Mouse (Mus musculus): ENCODE measurements around the gene Cbarp. TPM values are rescaled to one million over a fixed set of nuclear protein-coding genes. Genes with fewer than 3 reads are reported as not detected.
A peak's percentile ranks its signal among the peaks of the same experiment; 100 is the strongest.

The Cbarp gene
- polyA plus RNA-seq, 1 experiment from 2014 or later = 93.0 TPM

GRCm38 (mm10) chr10:80115290-80115943 lies 25.2 kb downstream of the Cbarp start, which contains the start of gene Stk11:
Gene Stk11 (plus strand): TSS chr10:80115803.
- Histone ChIP-seq H3K4me3 (replicated peaks) (peak within 1 kb of the TSS; percentile 94), H3K36me3 (peaks cover 12% of the 10 kb centered on the region; the same call in 1 of the 2 replicates), H3K9ac (replicated peaks) (peak within 1 kb of the TSS; percentile 86), H3K27me3 (replicated peaks) (0 out of 2 replicates have a peak, but pooled peaks cover under 1% of the 10 kb centered on the region), H3K9me3 (replicated peaks) (no peaks in the 10 kb centered on the region), H3K4me2 (peak within 1 kb of the TSS; percentile 93), H3K27ac (replicated peaks) (peak within 1 kb of the TSS; percentile 90), H3K4me1 (peaks cover 49% of the 10 kb centered on the region)
- under 1% methylated on average over 68 of the region's 70 CpGs for WGBS
- ATAC-seq (ENCODE audit: low FRiP score) = peak; percentile 97

DNA sequence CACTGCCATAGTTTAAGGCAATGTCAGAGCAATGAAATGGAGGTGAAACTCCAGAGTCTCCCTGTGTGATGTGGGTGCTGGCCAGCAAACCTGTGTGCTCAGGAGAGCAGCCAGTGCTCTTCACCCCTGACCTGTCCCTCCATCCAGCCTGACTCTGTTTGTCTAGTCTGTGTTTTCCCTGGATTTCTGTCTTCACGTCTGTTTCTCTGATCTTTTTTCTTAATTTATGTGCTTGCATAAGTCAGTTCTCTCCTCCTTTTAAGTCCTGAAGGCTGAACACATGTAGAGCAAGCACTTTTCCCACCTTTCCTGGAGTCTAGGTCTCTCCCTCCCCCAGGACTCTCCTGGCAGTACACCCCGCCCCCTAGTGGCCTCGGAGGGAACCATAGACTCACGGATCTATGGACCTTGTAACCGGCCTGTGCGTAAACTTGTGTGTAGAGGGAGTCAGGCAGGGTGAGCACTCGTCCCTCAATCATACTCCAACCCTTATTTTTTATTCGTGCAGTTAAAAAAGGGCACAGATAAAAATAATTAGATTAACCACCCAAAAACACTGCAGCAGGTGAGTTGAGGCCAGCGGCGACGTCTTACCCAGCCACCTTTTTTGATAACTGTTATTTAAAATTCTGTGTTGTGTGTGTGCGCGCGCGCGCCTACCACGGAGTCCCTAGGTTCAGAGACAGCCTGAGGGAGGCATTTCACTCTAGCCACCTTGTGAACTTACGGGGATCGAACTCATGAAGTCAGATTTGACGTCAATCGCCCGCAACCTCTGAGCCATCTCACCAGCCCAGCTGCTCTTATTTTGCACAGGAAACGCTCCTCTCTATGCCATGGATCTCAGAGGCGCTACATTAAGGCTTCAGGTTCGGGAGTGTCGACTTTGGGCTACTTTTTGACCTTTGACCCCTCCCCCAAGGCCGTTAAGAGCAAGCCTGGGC lies 26.0 kb downstream of the Cbarp start:
- peak overlapping the region; percentile 86 for H3K27ac ChIP-seq (replicated peaks)
- H3K4me1 ChIP-seq = peaks cover 41% of the 10 kb centered on the region
- H3K4me2 ChIP-seq = peak overlapping the region; percentile 93
- H3K4me3 ChIP-seq (replicated peaks) = peak overlapping the region; percentile 94
- H3K36me3 ChIP-seq = peaks cover 8% of the 10 kb centered on the region; the same call in 1 of the 2 replicates
- WGBS = 3% methylated on average over 27 of the region's 27 CpGs
- H3K9me3 ChIP-seq (replicated peaks) = no peaks in the 10 kb centered on the region
- ATAC-seq (ENCODE audit: low FRiP score) = peak; percentile 44; the same call in 1 of the 2 replicates
- peak overlapping the region; percentile 43 for H3K9ac ChIP-seq (replicated peaks)
- H3K27me3 ChIP-seq (replicated peaks) = 0 out of 2 replicates have a peak, but pooled peaks cover 2% of the 10 kb centered on the region

DNA sequence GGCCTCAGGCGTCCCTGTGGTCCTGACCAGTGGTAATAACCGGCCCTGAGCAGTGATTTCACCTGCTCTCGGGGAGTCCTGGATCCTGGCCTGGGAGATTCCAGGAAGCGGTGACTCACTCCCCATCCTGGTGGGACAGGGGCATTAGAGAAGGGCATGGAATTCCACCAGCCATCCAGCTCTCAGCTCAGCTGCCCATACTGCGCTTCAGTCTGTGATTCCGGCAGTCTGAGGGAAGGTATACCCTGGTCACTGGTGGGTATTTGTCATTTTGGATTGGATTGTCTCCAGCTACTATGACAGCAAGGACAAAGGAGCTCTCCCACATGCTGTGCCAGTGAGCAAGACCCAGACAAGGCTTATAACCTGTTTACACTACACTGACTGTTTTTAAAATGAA lies 33.0 kb downstream of the Cbarp start:
- peaks cover 4% of the 10 kb centered on the region; the same call in 1 of the 2 replicates for H3K4me1 ChIP-seq
- no peak overlapping the region for H3K4me2 ChIP-seq
- no peaks in the 10 kb centered on the region for H3K9me3 ChIP-seq (replicated peaks)
- no peak overlapping the region for H3K4me3 ChIP-seq (replicated peaks)
- H3K27ac ChIP-seq (replicated peaks) = no peak overlapping the region
- 61% methylated on average over 6 of the region's 6 CpGs for WGBS
- no peak for ATAC-seq (ENCODE audit: low FRiP score)
- H3K36me3 ChIP-seq = no peaks in the 10 kb centered on the region
- H3K9ac ChIP-seq (replicated peaks) = no peak overlapping the region
- 0 out of 2 replicates have a peak, but pooled peaks cover 2% of the 10 kb centered on the region for H3K27me3 ChIP-seq (replicated peaks)

GRCm38 (mm10) chr10:80105926-80106325 lies 34.7 kb downstream of the Cbarp start:
- peaks cover 17% of the 10 kb centered on the region for H3K4me1 ChIP-seq
- H3K4me3 ChIP-seq (replicated peaks) = no peak overlapping the region
- H3K9me3 ChIP-seq (replicated peaks) = no peaks in the 10 kb centered on the region
- 0 out of 2 replicates have a peak, but pooled peaks cover 2% of the 10 kb centered on the region for H3K27me3 ChIP-seq (replicated peaks)
- no peak overlapping the region for H3K4me2 ChIP-seq
- no peaks in the 10 kb centered on the region for H3K36me3 ChIP-seq
- ATAC-seq (ENCODE audit: low FRiP score) = no peak
- H3K27ac ChIP-seq (replicated peaks) = no peak overlapping the region
- 70% methylated on average over 5 of the region's 5 CpGs for WGBS
- no peak overlapping the region for H3K9ac ChIP-seq (replicated peaks)

DNA sequence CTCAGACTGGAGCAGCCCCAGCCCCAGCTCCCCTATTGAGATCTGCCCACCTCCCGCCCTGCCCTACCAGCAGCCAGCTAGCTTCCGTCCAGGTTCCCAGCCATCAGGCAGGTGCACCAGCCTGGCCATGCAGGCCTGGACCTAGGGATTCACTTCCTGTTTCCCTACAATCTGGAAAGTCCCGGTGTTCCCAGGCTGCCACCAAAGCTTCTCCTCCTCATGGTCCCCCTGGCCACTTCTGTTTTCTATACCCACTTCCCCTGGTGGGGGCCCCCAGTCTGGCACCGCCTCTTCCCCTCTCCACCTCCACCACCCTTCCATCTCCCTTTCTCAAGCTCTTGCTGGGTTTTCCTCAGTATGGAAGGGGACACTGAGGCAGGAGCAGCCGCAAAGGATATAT lies 35.2 kb downstream of the Cbarp start, which contains the start of gene Sbno2:
TSS of gene Sbno2 (minus strand) at position 112 of the 400 bp plus-strand sequence.
- Histone ChIP-seq H3K27me3 (replicated peaks) (0 out of 2 replicates have a peak, but pooled peaks cover 2% of the 10 kb centered on the region), H3K4me2 (no peak within 1 kb of the TSS), H3K4me1 (peaks cover 22% of the 10 kb centered on the region), H3K9me3 (replicated peaks) (no peaks in the 10 kb centered on the region), H3K9ac (replicated peaks) (no peak within 1 kb of the TSS), H3K36me3 (no peaks in the 10 kb centered on the region), H3K4me3 (replicated peaks) (no peak within 1 kb of the TSS), H3K27ac (replicated peaks) (no peak within 1 kb of the TSS)
- ATAC-seq (ENCODE audit: low FRiP score) = no peak
- WGBS = 66% methylated on average over 5 of the region's 5 CpGs

DNA sequence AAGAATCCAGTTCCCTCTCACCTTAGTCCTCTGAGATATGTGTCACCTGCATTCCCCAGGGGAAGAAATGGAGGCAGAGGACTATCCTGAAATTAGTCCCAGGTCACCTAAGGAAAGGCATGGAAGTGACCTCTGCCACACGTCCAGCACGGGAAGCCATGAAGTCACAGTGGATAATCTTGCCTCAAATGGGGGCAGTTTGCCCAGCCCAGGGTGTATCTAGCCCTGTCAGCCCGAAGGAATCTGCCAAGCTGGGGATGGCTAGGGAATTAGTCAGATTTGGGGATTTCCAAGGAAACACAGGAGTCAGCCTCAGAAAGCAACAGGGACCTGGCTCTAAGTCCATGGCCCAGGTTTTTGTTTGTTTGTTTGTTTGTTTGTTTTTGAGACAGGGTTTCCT lies 36.5 kb downstream of the Cbarp start:
- H3K36me3 ChIP-seq = no peaks in the 10 kb centered on the region
- ATAC-seq (ENCODE audit: low FRiP score) = no peak
- no peak overlapping the region for H3K27ac ChIP-seq (replicated peaks)
- 78% methylated on average over 3 of the region's 3 CpGs for WGBS
- H3K4me1 ChIP-seq = peaks cover 34% of the 10 kb centered on the region
- H3K4me3 ChIP-seq (replicated peaks) = no peak overlapping the region
- no peak overlapping the region for H3K4me2 ChIP-seq
- H3K27me3 ChIP-seq (replicated peaks) = no peaks in the 10 kb centered on the region
- H3K9me3 ChIP-seq (replicated peaks) = no peaks in the 10 kb centered on the region
- H3K9ac ChIP-seq (replicated peaks) = no peak overlapping the region

DNA sequence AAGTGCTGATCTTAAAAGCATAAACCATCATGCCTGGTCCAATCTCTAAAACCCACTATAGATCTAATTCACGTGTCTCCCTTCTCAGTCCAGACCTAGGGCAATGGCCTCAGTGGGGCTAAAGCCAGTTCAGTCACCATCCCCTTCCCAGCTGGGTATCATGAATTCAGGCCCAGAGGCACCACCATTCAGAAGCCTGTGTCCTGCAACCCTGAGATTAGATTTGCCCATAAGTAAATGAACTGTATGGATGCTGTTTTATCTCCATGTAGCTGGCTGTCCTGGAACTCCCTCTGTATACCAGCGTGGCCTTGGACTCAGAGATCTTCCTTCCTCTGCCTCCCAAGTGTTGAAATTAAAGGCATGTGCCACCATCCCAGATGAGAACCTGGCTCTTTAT lies 37.6 kb downstream of the Cbarp start:
- ATAC-seq (ENCODE audit: low FRiP score) = no peak

DNA sequence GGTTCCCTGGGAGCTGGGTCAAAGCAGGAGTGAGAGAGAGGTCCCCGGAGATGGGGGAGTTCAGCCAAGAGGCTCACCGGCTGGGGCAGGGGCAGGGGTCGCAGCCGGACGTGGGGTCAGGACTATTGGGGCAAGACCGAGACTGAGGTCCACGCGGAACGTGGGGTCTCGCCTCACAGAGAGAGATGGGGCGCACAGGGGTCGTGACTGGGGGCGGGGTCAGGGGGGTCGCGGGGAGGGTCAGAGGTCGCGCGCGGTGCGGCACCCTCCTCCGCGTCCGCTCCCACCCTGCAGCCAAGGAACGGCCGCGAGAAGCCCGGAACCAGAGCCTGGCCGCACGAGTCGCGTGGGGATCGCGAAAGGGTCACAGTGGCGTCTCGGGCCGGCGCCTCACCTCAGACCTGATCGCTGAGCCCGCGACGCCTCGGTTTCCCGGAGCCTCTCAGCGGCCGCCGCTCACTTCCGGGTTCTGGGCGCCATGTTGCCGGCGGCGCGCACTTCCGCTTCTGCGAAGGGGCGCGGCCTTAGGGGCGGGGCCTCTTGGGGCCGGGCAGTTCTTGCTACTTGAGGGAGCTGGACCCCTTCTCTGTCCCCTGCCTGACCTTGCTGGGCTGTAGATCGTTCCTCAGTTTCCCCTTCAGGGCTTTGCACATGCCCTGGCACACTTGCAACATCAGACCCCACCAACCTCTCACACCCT lies 38.3 kb downstream of the Cbarp start:
- Histone ChIP-seq H3K9ac (replicated peaks) (peak overlapping the region; percentile 91), H3K36me3 (no peaks in the 10 kb centered on the region), H3K27ac (replicated peaks) (peak overlapping the region; percentile 79), H3K9me3 (replicated peaks) (no peaks in the 10 kb centered on the region), H3K4me1 (peaks cover 36% of the 10 kb centered on the region), H3K4me3 (replicated peaks) (peak overlapping the region; percentile 95), H3K4me2 (peak overlapping the region; percentile 93), H3K27me3 (replicated peaks) (no peaks in the 10 kb centered on the region)
- under 1% methylated on average over 58 of the region's 59 CpGs for WGBS
- peak; percentile 91 for ATAC-seq (ENCODE audit: low FRiP score)

More for the DNA sequence above, 37.6 kb downstream of the Cbarp start:
- Histone ChIP-seq H3K27ac (replicated peaks) (peak overlapping the region; percentile 79), H3K4me1 (peaks cover 35% of the 10 kb centered on the region), H3K27me3 (replicated peaks) (no peaks in the 10 kb centered on the region), H3K36me3 (no peaks in the 10 kb centered on the region), H3K9me3 (replicated peaks) (no peaks in the 10 kb centered on the region), H3K9ac (replicated peaks) (peak overlapping the region; percentile 91), H3K4me3 (replicated peaks) (no peak overlapping the region), H3K4me2 (peak overlapping the region; percentile 93)
- 89% methylated on average over 2 of the region's 2 CpGs for WGBS

DNA sequence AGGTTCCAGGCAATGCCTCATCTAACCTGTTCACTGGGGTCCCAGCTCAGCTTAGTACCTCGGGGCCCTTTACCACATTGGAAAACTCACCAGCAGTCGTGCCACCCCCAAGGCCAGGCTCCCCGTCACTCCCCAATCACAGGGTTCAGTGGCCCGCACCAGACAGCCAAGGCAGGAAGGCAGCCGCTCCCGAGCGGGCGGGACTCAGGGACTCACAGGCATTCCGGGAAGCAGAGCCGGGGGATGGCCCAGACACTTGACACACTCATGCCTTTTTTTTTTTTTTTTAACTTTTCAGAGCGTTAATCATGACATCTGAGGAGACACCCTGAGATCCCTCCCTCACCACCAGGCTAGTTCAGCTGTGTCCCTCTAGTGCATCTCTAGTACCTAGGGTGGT lies 39.7 kb downstream of the Cbarp start:
- Histone ChIP-seq H3K36me3 (no peaks in the 10 kb centered on the region), H3K4me3 (replicated peaks) (peak overlapping the region; percentile 95; the same call in 1 of the 2 replicates), H3K27me3 (replicated peaks) (no peaks in the 10 kb centered on the region), H3K9me3 (replicated peaks) (no peaks in the 10 kb centered on the region), H3K4me2 (peak overlapping the region; percentile 93), H3K9ac (replicated peaks) (no peak overlapping the region; the same call in 1 of the 2 replicates), H3K4me1 (peaks cover 38% of the 10 kb centered on the region), H3K27ac (replicated peaks) (no peak overlapping the region)
- ATAC-seq (ENCODE audit: low FRiP score) = no peak
- 70% methylated on average over 11 of the region's 11 CpGs for WGBS

GRCm38 (mm10) chr10:80098630-80099029 lies 42.0 kb downstream of the Cbarp start:
- WGBS = 86% methylated on average over 5 of the region's 5 CpGs
- no peaks in the 10 kb centered on the region for H3K9me3 ChIP-seq (replicated peaks)
- H3K27ac ChIP-seq (replicated peaks) = no peak overlapping the region
- H3K4me3 ChIP-seq (replicated peaks) = no peak overlapping the region
- ATAC-seq (ENCODE audit: low FRiP score) = no peak
- H3K36me3 ChIP-seq = no peaks in the 10 kb centered on the region
- H3K9ac ChIP-seq (replicated peaks) = no peak overlapping the region
- no peak overlapping the region for H3K4me2 ChIP-seq
- no peaks in the 10 kb centered on the region for H3K27me3 ChIP-seq (replicated peaks)
- H3K4me1 ChIP-seq = peaks cover 38% of the 10 kb centered on the region

DNA sequence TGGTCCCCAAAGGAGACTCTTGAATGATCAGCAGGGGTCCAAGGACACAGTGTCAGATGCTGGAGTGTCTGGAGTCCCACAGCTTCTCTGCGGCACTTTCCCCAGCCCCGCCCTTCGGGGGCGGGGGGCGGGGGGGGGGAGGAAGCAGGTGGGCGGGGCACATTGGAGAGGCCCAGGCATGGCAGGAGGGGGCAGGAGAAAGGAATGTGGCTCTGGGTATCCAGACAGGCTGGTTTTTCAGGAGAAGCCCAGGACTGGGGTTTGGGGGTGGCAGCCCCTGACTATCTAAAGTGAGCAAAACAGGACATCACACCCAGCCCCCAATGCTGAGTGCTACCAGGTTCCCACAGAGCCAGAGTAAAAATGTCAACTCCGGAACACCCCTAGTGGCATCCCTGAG lies 43.4 kb downstream of the Cbarp start:
- H3K9me3 ChIP-seq (replicated peaks) = no peaks in the 10 kb centered on the region
- H3K36me3 ChIP-seq = no peaks in the 10 kb centered on the region
- no peaks in the 10 kb centered on the region for H3K27me3 ChIP-seq (replicated peaks)
- H3K4me1 ChIP-seq = peaks cover 33% of the 10 kb centered on the region
- no peak for ATAC-seq (ENCODE audit: low FRiP score)
- H3K9ac ChIP-seq (replicated peaks) = no peak overlapping the region
- H3K4me2 ChIP-seq = no peak overlapping the region
- WGBS = 19% methylated on average over 6 of the region's 7 CpGs
- H3K27ac ChIP-seq (replicated peaks) = no peak overlapping the region
- no peak overlapping the region for H3K4me3 ChIP-seq (replicated peaks)

All from neural tube, embryonic 15.5 days (tissue).